Mouse (Mus musculus): ENCODE measurements at regions not wholly inside any gene's neighbourhood (a gene's known extent, or its start where the extent isn't known, plus 50 kb on each side); places are given as distances from the start of the nearest gene placed in this dataset.

GRCm38 (mm10) chr4:56483708-56484107 is 256.2 kb upstream of the Gm26657 start:
- DNase-seq (ENCODE audit: low read depth, low spot score): no peak

GRCm38 (mm10) chr4:56456788-56457187 is 283.1 kb upstream of the Gm26657 start:
- no peak for DNase-seq (ENCODE audit: low read depth, low spot score)

- no peak for DNase-seq (ENCODE audit: low read depth, low spot score)
Measured at GRCm38 (mm10) chr4:56421575-56421974, 318.3 kb upstream of the Gm26657 start.

GRCm38 (mm10) chr4:56419122-56419913 is 320.6 kb upstream of the Gm26657 start:
- no peak for DNase-seq (ENCODE audit: low read depth, low spot score)

- no peak for DNase-seq (ENCODE audit: low read depth, low spot score)
Measured at GRCm38 (mm10) chr4:56411024-56411636, 328.7 kb upstream of the Gm26657 start.

- DNase-seq (ENCODE audit: low read depth, low spot score): no peak
Measured at GRCm38 (mm10) chr4:56393793-56394192, 346.1 kb upstream of the Gm26657 start.

- no peak for DNase-seq (ENCODE audit: low read depth, low spot score)
Measured at GRCm38 (mm10) chr4:56387051-56387450, 352.8 kb upstream of the Gm26657 start.

GRCm38 (mm10) chr4:56375745-56376144 is 364.1 kb upstream of the Gm26657 start:
- no peak for DNase-seq (ENCODE audit: low read depth, low spot score)

GRCm38 (mm10) chr4:56374466-56374865 is 365.4 kb upstream of the Gm26657 start:
- no peak for DNase-seq (ENCODE audit: low read depth, low spot score)

- DNase-seq (ENCODE audit: low read depth, low spot score): no peak
Measured at GRCm38 (mm10) chr4:56373746-56374145, 366.1 kb upstream of the Gm26657 start.

- DNase-seq (ENCODE audit: low read depth, low spot score): no peak
Measured at GRCm38 (mm10) chr4:56373167-56373566, 366.7 kb upstream of the Gm26657 start.

- no peak for DNase-seq (ENCODE audit: low read depth, low spot score)
Measured at GRCm38 (mm10) chr4:56372711-56373110, 367.2 kb upstream of the Gm26657 start.

- DNase-seq (ENCODE audit: low read depth, low spot score): no peak
Measured at GRCm38 (mm10) chr4:56364594-56364993, 375.3 kb upstream of the Gm26657 start.

GRCm38 (mm10) chr4:56362121-56362520 is 377.7 kb upstream of the Gm26657 start:
- no peak for DNase-seq (ENCODE audit: low read depth, low spot score)

- DNase-seq (ENCODE audit: low read depth, low spot score): no peak
Measured at GRCm38 (mm10) chr4:56349216-56349615, 390.7 kb upstream of the Gm26657 start.

GRCm38 (mm10) chr4:56325156-56325555 is 414.7 kb upstream of the Gm26657 start:
- no peak for DNase-seq (ENCODE audit: low read depth, low spot score)

GRCm38 (mm10) chr4:56319134-56319533 is 420.7 kb upstream of the Gm26657 start:
- DNase-seq (ENCODE audit: low read depth, low spot score): no peak

- DNase-seq (ENCODE audit: low read depth, low spot score): no peak
Measured at GRCm38 (mm10) chr4:56305664-56306330, 434.1 kb upstream of the Gm26657 start.

- no peak for DNase-seq (ENCODE audit: low read depth, low spot score)
Measured at GRCm38 (mm10) chr4:56304275-56304674, 435.6 kb upstream of the Gm26657 start.

- no peak for DNase-seq (ENCODE audit: low read depth, low spot score)
Measured at GRCm38 (mm10) chr4:56287980-56288379, 451.9 kb upstream of the Gm26657 start.

- DNase-seq (ENCODE audit: low read depth, low spot score): no peak
Measured at GRCm38 (mm10) chr4:56284490-56284889, 455.4 kb upstream of the Gm26657 start.

GRCm38 (mm10) chr4:56275836-56276235 is 464.0 kb upstream of the Gm26657 start:
- DNase-seq (ENCODE audit: low read depth, low spot score): no peak

- no peak for DNase-seq (ENCODE audit: low read depth, low spot score)
Measured at GRCm38 (mm10) chr4:56271390-56271789, 468.5 kb upstream of the Gm26657 start.

Data from retina, postnatal 7 days (tissue).